Mouse (Mus musculus) thymus, postnatal 0 days (tissue): ENCODE data around the gene Zfp644. TPM values are rescaled to one million over a fixed set of nuclear protein-coding genes. Genes with fewer than 3 reads are reported as not detected.

Source experiments
- DNase-seq: peaks from one replicate; pipeline ENCODE4 v3.0.0-alpha.2; 2015; ENCODE audit warnings: low spot score
- polyA plus RNA-seq: library from polyadenylated mRNA; unstranded; fragments of >200 nt; fragmentation: Nextera tagmentation; extraction: Ambion mirVana; gene quantifications from 2 replicates; pipeline ENCODE4 v1.2.1, GENCODE M21; 2015

The Zfp644 gene
- polyA plus RNA-seq, 1 experiment from 2014 or later, result 84.4 TPM

GRCm38 (mm10) chr5:106599482-106599881, 97.6 kb downstream of the Zfp644 start:
- DNase-seq, result no peak

- no peak for DNase-seq
Observed at GRCm38 (mm10) chr5:106597472-106597871, 99.6 kb downstream of the Zfp644 start.

GRCm38 (mm10) chr5:106594388-106594787, 102.7 kb downstream of the Zfp644 start:
- DNase-seq, result no peak

- DNase-seq, result no peak
Observed at GRCm38 (mm10) chr5:106590686-106591085, 106.4 kb downstream of the Zfp644 start.

- no peak for DNase-seq
Observed at GRCm38 (mm10) chr5:106589670-106590069, 107.4 kb downstream of the Zfp644 start.

- DNase-seq, result no peak
Observed at GRCm38 (mm10) chr5:106589006-106589405, 108.1 kb downstream of the Zfp644 start.

- no peak for DNase-seq
Observed at GRCm38 (mm10) chr5:106580943-106581342, 116.1 kb downstream of the Zfp644 start.

- DNase-seq, result no peak
Observed at GRCm38 (mm10) chr5:106577237-106577888, 119.7 kb downstream of the Zfp644 start.

GRCm38 (mm10) chr5:106575098-106575497, 122.0 kb downstream of the Zfp644 start:
- DNase-seq, result no peak

GRCm38 (mm10) chr5:106574560-106574946, 122.5 kb downstream of the Zfp644 start:
- DNase-seq, result peak; percentile 69

GRCm38 (mm10) chr5:106573742-106574559, 123.1 kb downstream of the Zfp644 start:
- no peak for DNase-seq

Other genes starting within 250 kb of the Zfp644 start
- gene Barhl2, start 239.1 kb downstream of the Zfp644 start, polyA plus RNA-seq, result not detected in 2 replicates
- gene Gm17304, start 88.2 kb downstream of the Zfp644 start, polyA plus RNA-seq, result not detected in 2 replicates
- gene Hfm1, start 229.0 kb upstream of the Zfp644 start, polyA plus RNA-seq, result 1.7 and 2.2 TPM in 2 replicates